Mouse (Mus musculus): ENCODE data around the gene Gnl3l.

The Gnl3l gene

DNA sequence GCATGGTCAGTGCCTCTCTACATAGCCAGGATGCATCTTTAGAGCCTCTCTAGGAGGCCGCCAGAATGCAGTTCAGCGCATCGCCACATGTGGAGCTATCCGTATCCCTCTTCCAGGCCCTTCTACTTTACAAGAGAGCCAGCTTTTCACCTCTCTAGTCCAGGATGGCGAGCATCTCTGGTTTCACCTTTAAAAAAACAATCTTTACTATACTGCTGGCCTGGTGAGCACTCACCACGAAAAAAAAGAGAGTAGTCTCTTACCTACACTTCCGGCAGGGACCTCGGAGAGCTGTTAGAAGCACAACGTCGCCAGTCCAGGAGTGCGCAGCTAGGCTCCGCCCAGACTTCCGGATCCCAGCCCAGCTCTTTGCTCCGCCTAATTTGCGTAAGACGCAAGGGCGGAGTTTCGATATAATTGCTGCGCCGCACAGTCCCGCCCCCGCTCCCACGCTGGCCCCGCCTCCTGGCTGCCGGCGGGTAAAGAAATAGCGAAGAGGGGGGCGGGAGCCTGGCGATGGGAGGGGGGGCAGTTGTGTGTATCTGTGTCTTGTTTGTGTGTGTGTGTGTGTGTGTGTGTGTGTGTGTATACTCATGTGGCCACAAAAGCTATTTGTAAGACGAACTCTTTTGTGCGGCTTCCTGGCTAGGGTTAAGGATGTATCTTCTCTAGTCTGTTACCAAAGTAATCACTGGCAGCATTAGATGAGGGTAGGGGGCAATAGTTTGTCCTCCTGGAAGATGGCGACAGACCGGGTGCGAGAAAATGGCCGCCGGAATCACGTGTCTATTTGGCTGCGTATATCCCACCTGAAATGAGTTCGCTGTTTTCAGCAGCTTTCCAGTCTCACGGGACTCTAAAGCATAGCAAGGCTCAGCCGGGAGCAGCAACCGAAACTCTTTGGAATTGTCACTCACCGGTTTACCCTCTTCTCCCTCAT, at the start of gene Gnl3l:
Gene Gnl3l (minus strand): TSS at position 385 of the 940 bp plus-strand sequence.
- peak; percentile 74 to 91 for DNase-seq (ENCODE audit: low spot score in 2 of 2)

DNA sequence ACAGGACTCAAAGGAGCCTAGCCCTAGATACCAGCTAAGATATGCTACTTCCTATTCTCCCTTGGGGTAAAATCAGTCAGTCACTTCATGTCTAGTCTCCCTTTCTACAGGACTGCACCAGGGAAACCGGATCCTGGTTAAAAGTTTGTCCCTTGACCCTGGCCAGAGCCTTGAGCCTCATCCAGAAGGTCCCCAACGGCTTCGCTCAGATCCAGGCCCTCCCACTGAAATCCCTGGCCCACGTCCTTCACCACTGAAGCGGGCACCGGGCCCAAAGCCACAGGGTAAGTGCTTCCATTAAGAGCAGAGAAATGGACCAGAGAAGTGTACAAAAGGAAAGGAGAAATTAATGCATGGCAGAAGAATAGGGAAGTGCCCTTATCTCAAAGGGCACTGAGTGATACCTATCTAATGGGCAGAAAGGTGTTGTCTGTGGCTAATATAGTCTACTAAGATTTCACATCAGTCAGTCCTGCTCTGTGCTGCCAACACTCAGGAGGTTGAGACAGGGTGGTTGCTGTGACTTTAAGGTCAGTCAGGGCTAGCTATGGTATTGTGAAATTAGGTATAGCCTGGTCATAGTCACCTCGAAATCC, 49.0 kb upstream of the Gnl3l start:
- DNase-seq (ENCODE audit: low spot score in 2 of 2): no peak

DNA sequence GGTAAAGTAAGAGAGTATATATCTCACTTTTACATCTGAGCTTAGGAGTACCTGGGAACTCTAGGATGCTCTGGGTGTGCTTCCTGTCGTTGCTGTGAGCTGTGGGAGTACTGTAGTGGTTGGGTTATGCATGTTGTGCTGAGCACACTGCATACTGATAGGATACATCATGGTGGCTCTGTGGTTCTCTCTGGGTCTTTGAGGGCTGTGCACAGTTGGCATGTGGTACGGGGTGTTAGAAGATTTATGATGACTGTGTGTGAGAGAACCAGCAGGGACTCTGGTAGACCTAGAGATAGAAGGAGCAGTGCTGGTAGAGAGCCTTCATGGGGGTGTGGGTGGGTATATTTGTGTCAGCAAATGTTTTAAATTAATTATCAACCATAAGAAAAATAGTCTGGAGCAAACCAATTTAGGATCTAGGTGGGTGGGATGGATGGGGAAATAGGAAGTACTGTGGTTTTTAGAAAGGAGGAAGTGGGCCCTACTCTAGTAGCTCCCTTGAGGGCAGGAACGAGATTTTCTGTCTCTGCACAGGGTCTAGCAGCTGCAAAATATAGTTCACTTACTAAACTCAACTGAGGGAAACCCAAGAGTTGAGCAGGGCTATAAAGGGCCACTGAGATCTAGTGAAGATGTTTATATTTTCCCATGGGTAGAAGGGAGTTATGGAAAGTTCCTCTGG, 44.6 kb upstream of the Gnl3l start:
- no peak for DNase-seq (ENCODE audit: low spot score in 2 of 2)

DNA sequence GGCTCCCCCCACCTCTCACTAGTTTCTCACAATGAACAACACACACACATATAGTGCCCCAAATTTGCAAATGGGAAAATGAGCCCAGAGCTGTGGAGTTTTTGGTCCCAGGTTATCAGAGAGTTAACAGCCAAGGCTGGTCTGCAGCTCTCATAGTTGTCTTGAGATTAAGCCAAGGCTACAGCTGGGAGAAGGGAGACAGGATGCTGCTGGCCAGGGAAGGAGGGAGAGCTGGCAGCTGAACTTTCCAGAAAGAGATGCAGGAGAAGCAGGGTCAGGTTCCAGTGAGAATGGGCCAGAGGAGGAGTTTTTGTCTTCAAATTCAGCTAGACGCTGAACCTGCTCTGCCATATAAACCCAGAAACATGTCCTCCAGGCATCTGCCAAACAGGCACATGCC, 42.2 kb upstream of the Gnl3l start:
- DNase-seq (ENCODE audit: low spot score in 2 of 2): no peak

GRCm38 (mm10) chrX:151055559-151055958, 38.4 kb upstream of the Gnl3l start:
- no peak for DNase-seq (ENCODE audit: low spot score in 2 of 2)

DNA sequence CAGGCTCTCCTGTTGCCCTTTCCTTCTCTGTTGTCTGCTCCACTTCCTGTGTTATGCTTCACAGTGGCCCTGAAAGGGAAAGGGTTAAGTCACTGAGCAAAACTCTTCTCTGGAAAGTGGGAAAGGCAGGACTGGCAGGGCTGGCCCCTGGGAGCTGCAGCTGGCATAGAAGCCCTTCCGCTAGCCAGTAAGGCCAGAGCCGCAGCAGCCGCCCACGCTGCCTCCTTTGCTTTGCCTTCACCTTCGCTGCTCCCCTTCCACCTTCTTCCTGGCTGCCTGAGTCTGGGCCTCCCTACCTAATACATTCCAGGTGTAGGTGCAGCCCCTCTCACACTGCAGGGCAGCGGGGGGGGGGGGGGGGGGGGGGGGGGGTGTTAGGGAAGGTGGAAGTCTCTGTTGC, 37.4 kb upstream of the Gnl3l start:
- no peak for DNase-seq (ENCODE audit: low spot score in 2 of 2)

DNA sequence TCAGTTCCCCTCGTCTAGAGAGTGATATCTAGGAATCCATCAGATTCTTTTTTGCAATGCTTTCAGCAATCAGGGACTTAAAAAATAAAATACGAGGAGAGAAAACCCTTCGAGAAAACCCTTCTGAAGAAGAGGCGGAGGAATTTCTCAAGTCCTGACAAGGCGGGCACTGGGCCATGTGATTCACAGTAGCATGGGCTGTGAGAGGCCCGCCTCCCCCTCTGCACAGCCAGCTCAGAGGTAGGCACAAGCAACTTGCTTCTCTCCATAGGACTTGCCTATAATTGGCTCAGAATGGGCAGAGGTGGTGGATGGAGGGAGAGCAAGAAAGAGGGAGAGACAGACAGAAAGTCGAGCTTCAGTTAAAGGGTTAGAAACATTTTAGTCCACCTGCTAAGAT, 33.2 kb upstream of the Gnl3l start:
- no peak for DNase-seq (ENCODE audit: low spot score in 2 of 2)

DNA sequence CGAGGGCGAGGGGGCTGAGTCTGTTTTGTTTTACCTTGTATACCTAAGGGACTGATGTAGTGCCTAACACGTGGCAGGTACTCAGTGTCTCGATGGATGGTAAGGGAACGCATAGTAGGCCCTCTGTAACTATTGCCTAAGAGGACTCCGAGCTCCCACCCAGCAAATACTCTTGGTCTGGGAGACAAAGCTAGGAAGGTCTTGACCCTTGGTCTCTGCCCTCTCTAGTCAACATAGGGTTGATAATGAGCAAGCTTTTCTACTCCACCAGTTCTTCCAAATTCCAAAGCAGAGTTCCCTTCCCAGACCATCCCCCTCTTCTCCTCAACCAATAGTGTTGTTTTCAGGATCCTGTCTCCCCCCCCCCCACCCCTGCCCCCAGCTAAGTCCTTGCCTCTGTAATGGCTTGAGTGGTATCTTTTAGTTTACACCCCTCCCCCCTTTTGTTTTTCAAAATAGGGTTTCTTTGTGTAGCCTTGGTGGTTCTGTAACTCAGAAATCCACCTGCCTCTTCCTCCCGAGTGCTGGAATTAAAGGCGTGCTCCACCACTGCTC, 32.6 kb upstream of the Gnl3l start:
- DNase-seq (ENCODE audit: low spot score in 2 of 2): no peak

- DNase-seq (ENCODE audit: low spot score in 2 of 2): no peak
Observed at GRCm38 (mm10) chrX:151047431-151048058, 30.4 kb upstream of the Gnl3l start.

DNA sequence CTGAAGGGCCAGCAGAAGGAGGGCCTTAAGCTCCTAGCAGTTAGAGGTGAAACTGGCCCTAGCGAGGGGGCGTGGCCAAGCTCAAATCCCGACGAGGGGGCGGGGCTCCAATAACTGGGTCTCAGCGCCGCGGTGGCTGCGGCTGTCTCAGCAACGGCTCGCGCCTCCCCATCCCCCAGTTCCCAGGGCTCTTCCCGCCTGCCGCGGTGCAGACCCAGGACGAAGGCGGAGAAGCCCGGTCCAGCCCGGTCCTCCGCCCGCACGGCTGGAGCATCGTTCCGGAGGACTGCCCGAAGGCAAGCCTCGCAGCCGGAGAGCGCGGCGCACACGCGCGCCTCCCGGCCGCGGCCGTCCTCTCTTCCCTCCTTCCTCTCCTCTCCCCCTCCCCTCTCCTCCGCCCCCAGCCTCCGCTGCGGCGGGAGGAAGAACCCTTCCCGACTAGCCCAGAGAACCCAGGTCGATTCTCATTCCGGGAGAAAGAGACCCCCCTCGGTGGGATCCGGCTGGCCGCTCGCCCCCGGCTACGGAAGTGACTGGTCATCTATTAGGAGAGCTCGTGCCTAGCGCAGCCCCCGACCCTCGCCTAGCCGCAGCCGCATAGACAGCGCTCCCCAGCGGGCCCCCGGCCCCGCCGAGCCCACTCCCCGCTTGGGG, 29.8 kb upstream of the Gnl3l start:
- DNase-seq (ENCODE audit: low spot score in 2 of 2): peak; percentile 10 to 56

DNA sequence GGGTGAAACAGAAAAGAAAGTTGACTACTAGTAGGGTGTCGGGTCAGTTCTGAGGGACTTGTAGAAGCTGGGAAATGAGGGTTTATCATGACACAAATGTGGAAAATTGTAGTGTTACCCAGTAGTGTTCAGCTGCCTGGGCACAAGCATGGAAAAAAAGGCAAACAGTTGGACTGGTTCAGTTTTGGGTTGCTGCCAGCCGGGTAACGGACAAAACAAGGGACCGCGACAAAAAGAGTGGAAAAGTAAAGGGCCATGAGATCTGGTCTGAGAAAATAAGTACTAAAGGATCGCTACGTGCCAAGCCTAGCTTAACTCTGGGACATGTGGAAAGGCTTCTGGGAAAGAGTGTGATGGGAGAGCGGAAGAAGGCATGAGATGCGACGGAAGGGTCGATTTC, 29.2 kb upstream of the Gnl3l start:
- DNase-seq (ENCODE audit: low spot score in 2 of 2): no peak

DNA sequence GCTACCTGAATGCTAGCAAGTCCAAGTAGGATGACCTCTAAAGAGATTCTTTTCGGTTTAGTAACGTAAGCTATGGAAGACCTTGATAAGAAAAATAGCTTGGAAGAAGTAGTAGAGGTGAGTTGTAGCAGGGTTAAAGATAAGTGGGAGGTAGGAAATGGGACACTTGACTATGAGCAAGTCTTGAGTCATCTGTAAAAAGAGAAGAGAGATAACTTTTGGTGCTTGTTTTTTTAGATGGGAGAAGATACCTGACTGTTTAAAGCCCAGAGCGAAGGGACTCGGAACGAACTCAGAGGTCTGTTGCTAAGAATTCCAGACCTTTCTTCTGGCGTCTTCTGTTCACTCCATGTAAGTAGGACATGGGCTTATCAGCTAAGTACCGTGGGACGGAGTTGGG, 28.7 kb upstream of the Gnl3l start, which contains the start of gene Fgd1:
Gene Fgd1 (plus strand): TSS at position 301 of the 400 bp plus-strand sequence.
- no peak for DNase-seq (ENCODE audit: low spot score in 2 of 2)

GRCm38 (mm10) chrX:151041223-151041622, 24.1 kb upstream of the Gnl3l start:
- no peak for DNase-seq (ENCODE audit: low spot score in 2 of 2)

DNA sequence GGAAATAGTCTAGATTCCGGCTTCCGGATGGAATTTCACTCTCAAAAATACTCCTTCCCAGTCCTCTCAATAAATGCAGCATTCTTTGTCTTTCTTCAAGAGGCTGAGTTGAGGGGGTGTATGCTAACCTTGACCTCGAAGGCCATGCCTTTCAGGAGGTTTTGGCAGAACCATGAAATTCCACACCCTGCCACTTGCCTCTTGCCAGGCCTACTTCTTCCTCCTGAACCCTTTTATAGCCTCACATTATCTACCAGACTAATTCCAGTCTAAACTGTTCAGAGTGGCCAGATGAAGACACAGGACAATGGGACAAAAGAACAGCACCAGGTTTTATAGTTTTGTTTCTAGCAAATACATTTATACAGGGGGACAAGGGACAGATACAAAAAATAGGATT, 14.3 kb upstream of the Gnl3l start:
- DNase-seq (ENCODE audit: low spot score in 2 of 2): no peak

- no peak for DNase-seq (ENCODE audit: low spot score in 2 of 2)
Observed at GRCm38 (mm10) chrX:151018798-151019197, 1.7 kb upstream of the Gnl3l start.

- DNase-seq (ENCODE audit: low spot score in 2 of 2): no peak
Observed at GRCm38 (mm10) chrX:151017897-151018296, 775 bp upstream of the Gnl3l start.

DNA sequence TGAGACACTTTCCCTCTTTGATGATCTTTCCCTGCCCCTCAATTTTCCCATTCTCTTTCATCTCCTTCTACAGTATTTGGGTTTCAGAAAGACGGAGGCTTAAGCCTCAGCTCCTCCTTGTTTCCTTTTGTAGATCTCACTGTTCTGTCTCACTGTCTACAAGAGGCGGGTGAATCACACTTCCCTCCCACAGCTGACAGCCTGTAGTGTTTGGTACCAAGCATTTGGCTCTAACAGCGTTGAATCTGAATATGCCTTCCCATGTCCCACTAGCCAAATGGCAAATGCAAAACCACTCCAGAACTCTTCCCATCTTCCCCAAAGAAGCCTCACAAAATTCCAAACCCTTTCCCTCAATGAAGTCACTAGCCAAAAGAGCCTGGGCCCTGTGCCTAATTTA, 20.3 kb downstream of the Gnl3l start:
- DNase-seq (ENCODE audit: low spot score in 2 of 2): no peak

DNA sequence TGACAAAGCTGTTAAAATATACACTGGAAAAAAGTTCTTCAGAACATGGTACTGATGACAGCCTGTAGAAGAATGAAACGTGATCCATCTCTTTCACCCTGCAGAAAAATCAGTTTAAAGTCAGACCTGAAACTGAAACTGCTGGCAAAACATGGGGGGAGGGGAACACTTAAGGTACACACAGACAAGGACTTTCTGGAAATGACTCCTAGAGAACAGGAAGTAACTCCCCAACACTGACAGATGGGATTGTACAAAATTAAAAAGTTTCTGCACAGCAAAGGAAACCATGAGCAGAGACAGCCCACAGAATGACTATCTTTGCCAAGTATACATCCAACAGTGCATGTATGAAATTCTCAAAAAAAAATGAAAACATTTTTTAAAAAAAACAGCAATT, 35.5 kb downstream of the Gnl3l start:
- no peak for DNase-seq (ENCODE audit: low spot score in 2 of 2)

GRCm38 (mm10) chrX:150975424-150975823, 41.7 kb downstream of the Gnl3l start:
- DNase-seq (ENCODE audit: low spot score in 2 of 2): no peak

GRCm38 (mm10) chrX:150963027-150963426, 54.1 kb downstream of the Gnl3l start:
- DNase-seq (ENCODE audit: low spot score in 2 of 2): no peak

GRCm38 (mm10) chrX:150960702-150961101, 56.4 kb downstream of the Gnl3l start:
- no peak for DNase-seq (ENCODE audit: low spot score in 2 of 2)
